Mouse (Mus musculus) limb, embryonic 11.5 days (tissue): ENCODE data around the gene Hps3. TPM values are rescaled to one million over a fixed set of nuclear protein-coding genes. Genes with fewer than 3 reads are reported as not detected.

Experiments
- ATAC-seq: fragments of 200-750 bp; cut with Nextera tagmentation; 2 replicates; pipeline ENCODE4 v1.8.0; 2017; ENCODE audit warnings: low read depth; ENCODE audit not compliant: insufficient number of reproducible peaks, low FRiP score, low TSS enrichment
- DNase-seq: peaks from one replicate; pipeline ENCODE4 v3.0.0-alpha.2; 2015; ENCODE audit warnings: low spot score
- H3K27ac ChIP-seq: fragments of 300-500 bp; sonication (generic); replicated peaks from 2 replicates; pipeline ENCODE4 v1.5.1; 2014; ENCODE audit warnings: low read depth, mild to moderate bottlenecking, low read length
- H3K27me3 ChIP-seq: fragments of 300-500 bp; sonication (generic); 2 replicates; pipeline ENCODE4 v1.6.1; 2014; ENCODE audit warnings: mild to moderate bottlenecking, low read length, mixed read lengths; ENCODE audit not compliant: control insufficient read depth, insufficient read depth
- H3K36me3 ChIP-seq: fragments of 300-500 bp; sonication (generic); 2 replicates; pipeline ENCODE4 v1.6.1; 2014; ENCODE audit warnings: mild to moderate bottlenecking, low read length, moderate library complexity, mixed read lengths; ENCODE audit not compliant: control insufficient read depth, insufficient read depth
- H3K4me1 ChIP-seq: fragments of 300-500 bp; sonication (generic); 2 replicates; pipeline ENCODE4 v1.6.1; 2014; ENCODE audit warnings: low read length, mixed read lengths; ENCODE audit not compliant: control insufficient read depth, insufficient read depth
- H3K4me2 ChIP-seq: fragments of 300-500 bp; sonication (generic); 2 replicates; pipeline ENCODE4 v1.6.1; 2014; ENCODE audit warnings: low read depth, mild to moderate bottlenecking, moderate library complexity; ENCODE audit not compliant: severe bottlenecking
- H3K4me3 ChIP-seq: fragments of 300-500 bp; sonication (generic); 2 replicates; pipeline ENCODE4 v1.5.1; 2014; ENCODE audit warnings: low read depth, low read length
- H3K9ac ChIP-seq: fragments of 300-500 bp; sonication (generic); 2 replicates; pipeline ENCODE4 v1.6.1; 2014; ENCODE audit warnings: mild to moderate bottlenecking, low read length
- H3K9me3 ChIP-seq: fragments of 300-500 bp; sonication (generic); 2 replicates; pipeline ENCODE4 v1.6.1; 2016; ENCODE audit warnings: low read length; ENCODE audit not compliant: control insufficient read depth
- WGBS: fragments of 180-500 bp; shearing (Covaris S2); extraction: QIAGEN DNeasy Blood & Tissue Kit; methylation state at CpG from one replicate; pipeline ENCODE4 v1.1.7; 2014; 5-methylcytosine and 5-hydroxymethylcytosine counted together
- polyA plus RNA-seq: library from polyadenylated mRNA; unstranded; fragments of >200 nt; fragmentation: Nextera tagmentation; extraction: Ambion mirVana; gene quantifications from 2 replicates; pipeline ENCODE4 v1.2.1, GENCODE M21; 2014

Gene Hps3
- polyA plus RNA-seq, 1 experiment from 2014 or later: 7.8 TPM

DNA sequence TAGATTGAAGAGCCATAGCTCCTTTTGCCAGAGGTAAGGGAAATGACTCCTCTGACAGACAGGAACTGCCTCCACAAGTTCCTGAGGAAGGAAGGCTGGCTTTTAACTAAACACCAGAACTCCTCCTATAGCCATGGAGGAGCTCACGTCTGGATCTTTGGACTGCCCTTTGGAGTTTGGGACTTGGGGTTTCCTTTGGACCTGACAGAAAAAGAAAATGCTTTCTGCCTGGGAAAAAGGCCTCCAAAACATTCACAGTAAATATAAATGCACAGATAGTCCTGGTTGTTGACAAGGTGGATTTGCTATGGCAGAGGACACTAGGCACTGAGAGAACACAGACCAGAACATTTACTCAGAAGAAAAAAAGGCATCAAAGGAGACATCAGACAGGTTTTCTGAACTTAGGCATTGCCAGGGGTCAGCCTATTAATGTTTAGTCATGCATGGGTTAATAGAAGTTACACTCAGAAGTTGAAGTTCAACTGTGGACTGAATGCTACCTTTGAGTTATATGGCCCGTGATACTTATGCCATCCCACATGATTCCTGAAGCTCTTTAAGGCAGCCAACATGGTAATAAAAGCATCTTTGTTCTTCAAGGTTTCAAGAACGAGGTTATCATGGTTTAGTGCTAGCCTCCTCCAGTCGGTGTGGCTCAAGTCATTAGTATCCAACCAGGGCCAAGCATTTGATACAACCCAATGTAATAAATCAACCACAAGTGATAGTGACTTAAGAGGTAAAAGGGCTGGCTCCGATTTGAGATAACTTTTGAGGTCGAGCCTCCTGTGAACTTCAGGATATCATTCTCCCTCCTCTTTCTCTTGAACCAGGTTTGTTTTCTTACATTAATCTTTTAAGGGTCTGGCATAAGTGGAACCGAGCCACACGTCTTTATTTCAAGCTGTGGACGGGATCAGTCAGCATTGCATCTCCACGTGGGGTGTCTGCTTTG is 1.1 kb downstream of the Hps3 start:
- DNase-seq (no peak), ATAC-seq (no peak)
- no peaks in the 10 kb centered on the region for H3K27me3 ChIP-seq
- H3K36me3 ChIP-seq: no peaks in the 10 kb centered on the region
- H3K27ac ChIP-seq: no peak overlapping the region
- H3K4me1 ChIP-seq: no peaks in the 10 kb centered on the region
- 16% methylated on average over 10 of the region's 10 CpGs for WGBS
- H3K4me2 ChIP-seq: peak overlapping the region; percentile 59
- H3K9ac ChIP-seq: no peak overlapping the region
- H3K9me3 ChIP-seq: no peaks in the 10 kb centered on the region
- peak overlapping the region; percentile 58 for H3K4me3 ChIP-seq

DNA sequence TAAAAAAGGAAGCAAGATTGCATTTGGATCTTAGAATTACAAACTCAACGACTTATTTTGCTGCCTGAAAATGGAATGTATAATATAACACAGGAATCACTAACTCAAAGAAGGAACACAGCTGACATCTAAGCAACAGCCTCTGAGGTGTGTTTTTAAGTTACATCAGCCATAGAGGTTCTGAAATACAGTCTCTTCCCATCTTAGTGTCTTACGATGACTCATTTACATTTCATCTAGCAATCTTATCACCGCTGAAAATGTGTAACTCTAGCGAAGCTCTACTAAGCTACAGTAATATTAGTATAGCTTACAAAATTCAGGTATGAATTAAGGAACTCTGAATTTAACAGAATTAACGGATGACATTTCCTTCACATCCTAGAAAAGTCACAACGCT is 4.3 kb downstream of the Hps3 start:
- ATAC-seq (no peak), DNase-seq (no peak)
- Histone ChIP-seq H3K27ac (no peak overlapping the region), H3K9me3 (no peaks in the 10 kb centered on the region), H3K36me3 (no peaks in the 10 kb centered on the region), H3K4me3 (no peak overlapping the region), H3K4me1 (no peaks in the 10 kb centered on the region), H3K9ac (no peak overlapping the region), H3K27me3 (no peaks in the 10 kb centered on the region), H3K4me2 (no peak overlapping the region)
- 93% methylated on average over 6 of the region's 6 CpGs for WGBS

GRCm38 (mm10) chr3:20028640-20029039 is 6.5 kb downstream of the Hps3 start:
- Histone ChIP-seq H3K9ac (no peak overlapping the region), H3K9me3 (no peaks in the 10 kb centered on the region), H3K27me3 (no peaks in the 10 kb centered on the region), H3K36me3 (no peaks in the 10 kb centered on the region), H3K27ac (no peak overlapping the region), H3K4me1 (no peaks in the 10 kb centered on the region), H3K4me3 (no peak overlapping the region), H3K4me2 (no peak overlapping the region)
- ATAC-seq (no peak), DNase-seq (no peak)
- WGBS: 95% methylated on average over 3 of the region's 3 CpGs

DNA sequence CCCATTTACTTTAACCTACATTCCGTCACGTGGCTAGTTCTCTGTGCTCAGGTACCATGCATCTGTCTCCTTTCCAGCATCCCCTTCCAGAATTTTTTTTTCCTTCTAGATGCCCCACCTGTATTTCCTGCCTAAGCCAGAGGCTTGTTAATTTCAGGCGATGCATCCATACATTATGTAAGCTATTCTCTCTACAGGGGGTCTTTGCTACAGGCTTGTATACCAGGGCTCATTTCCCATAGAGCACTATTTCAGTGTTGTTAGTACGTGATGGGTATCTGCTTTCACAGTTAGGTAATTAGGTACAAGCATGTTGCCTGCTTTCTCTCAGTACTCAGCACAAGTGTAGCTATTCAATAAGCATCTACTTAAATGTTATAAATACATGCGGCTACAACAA is 7.3 kb downstream of the Hps3 start:
- WGBS: 87% methylated on average over 5 of the region's 5 CpGs
- ATAC-seq: no peak
- H3K27me3 ChIP-seq: no peaks in the 10 kb centered on the region

GRCm38 (mm10) chr3:20026996-20027689 is 8.0 kb downstream of the Hps3 start:
- H3K9me3 ChIP-seq: no peaks in the 10 kb centered on the region
- H3K27ac ChIP-seq: no peak overlapping the region
- DNase-seq (no peak), ATAC-seq (no peak)
- H3K4me1 ChIP-seq: no peaks in the 10 kb centered on the region
- 94% methylated on average over 8 of the region's 8 CpGs for WGBS
- no peaks in the 10 kb centered on the region; the same call in 1 of the 2 replicates for H3K36me3 ChIP-seq
- no peak overlapping the region for H3K4me2 ChIP-seq
- H3K9ac ChIP-seq: no peak overlapping the region
- H3K27me3 ChIP-seq: no peaks in the 10 kb centered on the region
- H3K4me3 ChIP-seq: no peak overlapping the region

More for the DNA sequence above, 7.3 kb downstream of the Hps3 start:
- Histone ChIP-seq H3K9ac (no peak overlapping the region), H3K27ac (no peak overlapping the region), H3K4me1 (no peaks in the 10 kb centered on the region), H3K4me3 (no peak overlapping the region), H3K9me3 (no peaks in the 10 kb centered on the region), H3K36me3 (no peaks in the 10 kb centered on the region; the same call in 1 of the 2 replicates), H3K4me2 (no peak overlapping the region)
- DNase-seq: no peak

DNA sequence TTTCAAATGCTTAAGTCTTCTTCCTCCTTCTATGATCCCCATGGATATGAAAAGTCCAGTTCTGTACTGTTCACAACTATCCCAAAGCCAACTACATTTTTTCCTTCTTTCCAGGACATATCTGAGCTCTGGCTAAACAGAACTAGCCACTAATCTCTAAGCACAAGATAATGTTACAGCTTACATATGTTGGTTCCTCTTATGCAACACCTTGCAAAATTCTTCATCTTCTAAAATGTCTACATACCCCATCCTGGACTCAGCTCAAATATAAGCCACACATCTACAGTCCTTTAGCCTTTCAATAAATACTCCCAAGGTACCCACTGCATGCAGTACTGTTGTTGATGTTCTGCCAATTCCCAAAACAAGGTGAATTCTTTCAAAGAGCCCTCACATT is 8.6 kb downstream of the Hps3 start:
- no peak overlapping the region for H3K27ac ChIP-seq
- H3K4me3 ChIP-seq: no peak overlapping the region
- H3K4me1 ChIP-seq: no peaks in the 10 kb centered on the region
- H3K4me2 ChIP-seq: no peak overlapping the region
- no peak overlapping the region for H3K9ac ChIP-seq
- no peaks in the 10 kb centered on the region; the same call in 1 of the 2 replicates for H3K36me3 ChIP-seq
- H3K9me3 ChIP-seq: no peaks in the 10 kb centered on the region
- ATAC-seq (no peak), DNase-seq (no peak)
- no peaks in the 10 kb centered on the region for H3K27me3 ChIP-seq

DNA sequence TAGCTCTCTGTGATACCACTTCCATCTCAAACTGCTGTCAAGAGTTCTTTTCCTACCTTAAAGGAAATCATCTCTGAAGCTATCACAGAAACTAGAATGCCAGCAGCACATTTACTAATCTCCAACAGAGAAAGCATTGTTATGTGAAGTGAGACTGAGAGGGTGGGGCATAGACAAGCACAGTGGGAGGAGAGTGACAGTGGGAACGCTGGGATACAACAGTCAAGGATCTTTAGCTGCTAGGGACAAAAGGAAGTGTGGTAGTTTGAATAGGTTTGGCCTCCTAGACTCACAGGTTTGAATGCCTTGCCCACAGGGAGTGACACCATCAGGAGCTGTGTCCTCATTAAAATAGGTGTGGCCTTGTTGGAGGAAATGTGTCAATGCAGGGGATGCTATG is 11.3 kb downstream of the Hps3 start:
- no peak overlapping the region for H3K27ac ChIP-seq
- 68% methylated on average over 1 of the region's 1 CpGs for WGBS
- H3K9ac ChIP-seq: no peak overlapping the region
- H3K9me3 ChIP-seq: no peaks in the 10 kb centered on the region
- no peak for ATAC-seq
- H3K27me3 ChIP-seq: no peaks in the 10 kb centered on the region
- H3K36me3 ChIP-seq: no peaks in the 10 kb centered on the region; the same call in 1 of the 2 replicates
- no peak overlapping the region for H3K4me3 ChIP-seq
- H3K4me1 ChIP-seq: no peaks in the 10 kb centered on the region
- H3K4me2 ChIP-seq: no peak overlapping the region
- no peak for DNase-seq

DNA sequence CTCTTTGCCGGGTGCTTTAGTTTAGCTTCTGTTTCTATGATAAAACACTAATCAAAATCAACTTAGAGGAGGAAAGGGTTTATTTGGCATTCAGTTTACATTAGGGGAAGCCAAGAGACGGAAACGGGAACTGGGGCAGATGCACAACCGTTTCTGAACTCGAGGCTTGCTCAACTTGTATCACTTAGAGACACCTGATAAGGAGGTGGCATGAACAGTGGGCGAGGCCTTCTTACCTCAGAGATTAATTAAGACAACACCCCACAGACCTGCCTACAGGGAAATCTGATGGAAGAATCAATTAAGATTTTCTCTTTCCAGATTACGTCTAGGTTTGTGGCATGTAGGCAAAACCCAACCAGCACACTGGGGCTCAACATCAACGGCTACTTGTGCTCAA is 17.0 kb downstream of the Hps3 start:
- H3K36me3 ChIP-seq: peaks cover 2% of the 10 kb centered on the region; the same call in 1 of the 2 replicates
- H3K9me3 ChIP-seq: no peaks in the 10 kb centered on the region
- H3K27me3 ChIP-seq: no peaks in the 10 kb centered on the region
- no peaks in the 10 kb centered on the region for H3K4me1 ChIP-seq
- H3K9ac ChIP-seq: no peak overlapping the region
- ATAC-seq (no peak), DNase-seq (peak; percentile 4)
- no peak overlapping the region for H3K27ac ChIP-seq
- 90% methylated on average over 8 of the region's 8 CpGs for WGBS
- no peak overlapping the region for H3K4me2 ChIP-seq
- no peak overlapping the region for H3K4me3 ChIP-seq
